Mouse (Mus musculus) forebrain, postnatal 0 days (tissue): ENCODE results near the gene Crygs. TPM values are rescaled to one million over a fixed set of nuclear protein-coding genes. Genes with fewer than 3 reads are reported as not detected.

Experiments
- ATAC-seq: fragments of 200-750 bp; cut with Nextera tagmentation; 2 replicates; pipeline ENCODE4 v1.8.0; 2017; ENCODE audit warnings: mild to moderate bottlenecking, moderate library complexity
- DNase-seq: peaks from one replicate; pipeline ENCODE4 v3.0.0-alpha.2; 2015
- H3K27ac ChIP-seq: fragments of 300-500 bp; sonication (generic); 2 replicates; pipeline ENCODE4 v1.5.1; 2014; ENCODE audit warnings: low read depth, mild to moderate bottlenecking, antibody characterized with exemption, low read length, moderate library complexity, mixed read lengths
- H3K27me3 ChIP-seq: fragments of 300-500 bp; sonication (generic); 2 replicates; pipeline ENCODE4 v1.6.1; 2014; ENCODE audit warnings: mild to moderate bottlenecking, low read length, mixed read lengths; ENCODE audit not compliant: insufficient read depth
- H3K36me3 ChIP-seq: fragments of 300-500 bp; sonication (generic); 2 replicates; pipeline ENCODE4 v1.6.1; 2014; ENCODE audit warnings: mild to moderate bottlenecking, moderate library complexity; ENCODE audit not compliant: insufficient read depth
- H3K4me1 ChIP-seq: fragments of 300-500 bp; sonication (generic); 2 replicates; pipeline ENCODE4 v1.6.1; 2014; ENCODE audit warnings: antibody characterized with exemption; ENCODE audit not compliant: insufficient read depth
- H3K4me2 ChIP-seq: fragments of 300-500 bp; sonication (generic); 2 replicates; pipeline ENCODE4 v1.6.1; 2014; ENCODE audit warnings: low read depth, mild to moderate bottlenecking, moderate library complexity
- H3K4me3 ChIP-seq: fragments of 300-500 bp; sonication (generic); 2 replicates; pipeline ENCODE4 v1.5.1; 2014; ENCODE audit warnings: low read depth, low read length, mixed read lengths
- H3K9ac ChIP-seq: fragments of 300-500 bp; sonication (generic); 2 replicates; pipeline ENCODE4 v1.6.1; 2014; ENCODE audit warnings: mild to moderate bottlenecking
- H3K9me3 ChIP-seq: fragments of 300-500 bp; sonication (generic); 2 replicates; pipeline ENCODE4 v1.6.1; 2016; ENCODE audit warnings: low read length
- CTCF ChIP-seq: sonication (generic); IDR thresholded peaks from 2 replicates; pipeline ENCODE4 v1.5.1; 2016; ENCODE audit warnings: antibody characterized with exemption, control low read depth, low read depth
- WGBS: fragments of 180-500 bp; shearing (Covaris S2); extraction: QIAGEN DNeasy Blood & Tissue Kit; methylation state at CpG from one replicate; pipeline ENCODE4 v1.1.7; 2014; 5-methylcytosine and 5-hydroxymethylcytosine counted together
- polyA plus RNA-seq: library from polyadenylated mRNA; unstranded; fragments of >200 nt; fragmentation: Nextera tagmentation; extraction: Ambion mirVana; gene quantifications from 2 replicates; pipeline ENCODE4 v1.2.1, GENCODE M21; 2015
- total RNA-seq: library from RNA; depleted of rRNA; stranded (reverse); fragments of >200 nt; gene quantifications from 2 replicates; pipeline ENCODE4 v1.2.3, GENCODE M21; 2014

Gene Crygs
- total and polyA plus RNA-seq, 2 experiments from 2014 or later, result 0.18 TPM; not detected in 1

GRCm38 (mm10) chr16:22844834-22845233 lies 33.5 kb upstream of the Crygs start:
- Histone ChIP-seq H3K27me3 (no peaks in the 10 kb centered on the region), H3K4me3 (peak overlapping the region; percentile 61), H3K4me2 (peak overlapping the region; percentile 95), H3K27ac (no peak overlapping the region), H3K4me1 (no peaks in the 10 kb centered on the region; the same call in 1 of the 2 replicates), H3K36me3 (no peaks in the 10 kb centered on the region; the same call in 1 of the 2 replicates), H3K9me3 (no peaks in the 10 kb centered on the region), H3K9ac (peak overlapping the region; percentile 77)
- DNase-seq (no peak), ATAC-seq (no peak)
- WGBS, result 64% methylated on average over 5 of the region's 5 CpGs
- TF ChIP-seq CTCF, result no peak

- WGBS, result 11% methylated on average over 26 of the region's 26 CpGs
- peak; percentile 88 for DNase-seq
- Histone ChIP-seq H3K36me3 (no peaks in the 10 kb centered on the region; the same call in 1 of the 2 replicates), H3K4me1 (no peaks in the 10 kb centered on the region; the same call in 1 of the 2 replicates), H3K4me3 (peak overlapping the region; percentile 61), H3K27ac (peak overlapping the region; percentile 50; the same call in 1 of the 2 replicates), H3K27me3 (no peaks in the 10 kb centered on the region), H3K9me3 (no peaks in the 10 kb centered on the region), H3K9ac (peak overlapping the region; percentile 77), H3K4me2 (peak overlapping the region; percentile 95)
- ATAC-seq, result peak; percentile 99
- no peak for TF ChIP-seq CTCF
These were observed 32.9 kb upstream of the Crygs start for GRCm38 (mm10) chr16:22844061-22844801.

DNA sequence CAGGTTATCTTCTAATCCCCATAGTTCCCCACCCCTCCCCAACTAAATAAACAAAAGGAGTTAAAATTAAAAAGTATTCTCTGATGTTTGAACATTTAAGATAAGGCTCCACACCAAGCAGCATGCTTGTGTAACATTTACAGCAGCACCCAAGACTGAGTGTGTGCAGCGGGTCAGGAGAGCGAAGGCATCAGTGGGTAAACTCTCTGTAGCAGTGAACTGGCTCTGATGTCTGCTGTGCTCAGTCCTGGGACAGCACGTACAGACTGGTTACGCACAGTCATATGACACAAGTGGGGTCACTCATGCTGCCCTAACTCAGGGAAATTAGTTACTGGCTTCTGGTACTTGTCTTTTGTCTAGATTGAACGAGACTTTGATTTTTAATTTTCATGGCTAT lies 31.5 kb upstream of the Crygs start:
- Histone ChIP-seq H3K4me2 (no peak overlapping the region), H3K27me3 (no peaks in the 10 kb centered on the region), H3K27ac (no peak overlapping the region), H3K9ac (no peak overlapping the region), H3K36me3 (peaks cover 7% of the 10 kb centered on the region; the same call in 1 of the 2 replicates), H3K4me1 (no peaks in the 10 kb centered on the region; the same call in 1 of the 2 replicates), H3K4me3 (no peak overlapping the region), H3K9me3 (no peaks in the 10 kb centered on the region)
- WGBS, result 97% methylated on average over 5 of the region's 5 CpGs
- ATAC-seq, result no peak
- no peak for DNase-seq
- no peak for TF ChIP-seq CTCF

DNA sequence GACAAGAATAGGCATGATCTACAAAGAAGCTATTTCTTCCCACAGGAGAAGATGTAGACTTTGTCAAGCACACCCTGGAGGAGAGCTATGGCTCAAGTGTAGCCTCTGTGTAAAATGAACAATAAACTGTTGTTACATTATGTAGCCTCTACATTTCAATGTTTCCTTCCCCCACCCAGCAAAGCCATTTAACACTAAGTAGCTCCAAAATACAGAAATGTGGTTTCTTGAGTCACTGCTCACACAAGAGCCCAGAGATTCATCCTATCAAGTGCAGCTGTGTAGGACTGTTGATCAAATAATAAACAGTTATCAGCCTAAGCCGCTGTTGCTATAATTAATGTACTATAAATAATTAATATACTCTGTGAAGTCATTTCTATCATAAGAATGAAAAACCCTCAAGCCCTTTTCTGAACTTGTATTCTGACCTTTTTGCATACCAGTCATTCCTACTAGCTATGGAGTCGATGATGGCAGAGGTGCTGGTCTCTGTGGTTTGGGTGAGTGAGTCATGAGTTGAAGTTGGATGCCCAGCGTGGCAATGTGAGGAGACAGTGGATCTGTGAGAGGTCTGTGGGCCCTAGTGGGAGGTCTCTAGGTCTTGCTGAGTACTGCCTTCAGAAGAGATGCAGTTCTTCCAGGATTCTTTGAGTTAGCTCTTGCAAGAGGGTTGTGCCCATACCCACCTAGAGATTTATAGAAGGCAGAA lies 27.9 kb upstream of the Crygs start:
- no peaks in the 10 kb centered on the region for H3K9me3 ChIP-seq

DNA sequence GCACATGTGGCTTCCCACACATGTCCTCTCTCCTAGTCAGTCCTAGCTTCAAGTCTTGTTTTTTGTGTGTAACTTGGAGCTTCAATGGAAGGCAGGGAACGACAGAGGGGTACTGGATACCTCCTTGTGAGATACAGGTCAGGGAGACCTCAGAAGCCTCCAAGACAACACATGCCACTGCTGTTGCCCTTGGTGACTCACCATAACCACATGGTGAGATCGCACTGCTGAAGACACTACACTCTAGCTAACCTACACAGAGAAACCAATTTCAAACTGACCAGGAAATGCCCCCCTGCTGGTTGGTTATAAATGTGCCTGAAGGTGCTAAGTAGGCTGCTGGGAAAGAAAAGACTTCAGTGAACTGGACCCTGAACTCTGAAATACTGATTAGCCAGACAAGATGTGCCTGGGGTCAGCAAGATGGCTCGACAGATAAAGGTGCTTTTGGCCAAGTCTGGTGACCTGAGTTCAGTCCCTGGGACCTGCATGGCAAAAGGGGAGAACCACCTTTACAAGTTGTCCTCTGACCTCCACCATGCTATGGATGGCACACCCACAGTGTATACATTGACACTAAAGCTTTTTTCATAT lies 21.7 kb upstream of the Crygs start:
- no peak overlapping the region for H3K4me2 ChIP-seq
- DNase-seq, result no peak
- H3K9ac ChIP-seq, result no peak overlapping the region
- H3K27me3 ChIP-seq, result no peaks in the 10 kb centered on the region
- H3K9me3 ChIP-seq, result no peaks in the 10 kb centered on the region
- TF ChIP-seq CTCF, result no peak
- 95% methylated on average over 3 of the region's 3 CpGs for WGBS
- 0 out of 2 replicates have a peak, but pooled peaks cover 3% of the 10 kb centered on the region for H3K36me3 ChIP-seq
- no peak for ATAC-seq
- H3K4me3 ChIP-seq, result no peak overlapping the region
- no peak overlapping the region for H3K27ac ChIP-seq
- no peaks in the 10 kb centered on the region for H3K4me1 ChIP-seq

More for the DNA sequence above, 27.9 kb upstream of the Crygs start:
- TF ChIP-seq CTCF, result no peak
- 93% methylated on average over 3 of the region's 3 CpGs for WGBS
- no peak for ATAC-seq
- Histone ChIP-seq H3K4me1 (no peaks in the 10 kb centered on the region), H3K4me2 (no peak overlapping the region), H3K27ac (no peak overlapping the region), H3K36me3 (peaks cover 7% of the 10 kb centered on the region; the same call in 1 of the 2 replicates), H3K27me3 (no peaks in the 10 kb centered on the region), H3K4me3 (no peak overlapping the region), H3K9ac (no peak overlapping the region)
- DNase-seq, result no peak

GRCm38 (mm10) chr16:22820731-22821130 lies 9.4 kb upstream of the Crygs start:
- H3K9ac ChIP-seq, result no peak overlapping the region
- no peaks in the 10 kb centered on the region for H3K4me1 ChIP-seq
- H3K36me3 ChIP-seq, result peaks cover 9% of the 10 kb centered on the region
- TF ChIP-seq CTCF, result peak; percentile 76
- H3K9me3 ChIP-seq, result no peaks in the 10 kb centered on the region
- 35% methylated on average over 8 of the region's 8 CpGs for WGBS
- no peak overlapping the region for H3K27ac ChIP-seq
- H3K4me3 ChIP-seq, result no peak overlapping the region
- peak; percentile 66 for DNase-seq
- no peak overlapping the region for H3K4me2 ChIP-seq
- no peaks in the 10 kb centered on the region for H3K27me3 ChIP-seq
- ATAC-seq, result peak; percentile 98
